Mouse (Mus musculus): Measurements from ENCODE around the gene Samd4. TPM values are rescaled to one million over a fixed set of nuclear protein-coding genes. Genes with fewer than 3 reads are reported as not detected.

Gene Samd4
- polyA plus RNA-seq, 1 experiment from 2014 or later: 10.2 TPM

GRCm38 (mm10) chr14:46932708-46933107 is 50.1 kb downstream of the Samd4 start:
- Histone ChIP-seq H3K9me3 (no peaks in the 10 kb centered on the region), H3K4me3 (no peak overlapping the region), H3K9ac (no peak overlapping the region), H3K4me1 (peaks cover 7% of the 10 kb centered on the region; the same call in 1 of the 2 replicates), H3K27ac (no peak overlapping the region), H3K27me3 (no peaks in the 10 kb centered on the region), H3K36me3 (no peaks in the 10 kb centered on the region; the same call in 1 of the 2 replicates), H3K4me2 (no peak overlapping the region)
- no peak for ATAC-seq (ENCODE audit: insufficient number of reproducible peaks, insufficient read depth, low FRiP score, low TSS enrichment, low read depth)
- 54% methylated on average over 6 of the region's 6 CpGs for WGBS

- peak overlapping the region; percentile 44 for H3K4me2 ChIP-seq
- WGBS: 30% methylated on average over 6 of the region's 6 CpGs
- no peak overlapping the region for H3K4me3 ChIP-seq
- no peaks in the 10 kb centered on the region for H3K36me3 ChIP-seq
- no peaks in the 10 kb centered on the region for H3K9me3 ChIP-seq
- peak overlapping the region; percentile 87 for H3K27ac ChIP-seq
- no peak overlapping the region for H3K9ac ChIP-seq
- no peaks in the 10 kb centered on the region for H3K27me3 ChIP-seq
- 0 out of 2 replicates have a peak, but pooled peaks have one; percentile 17 for ATAC-seq (ENCODE audit: insufficient number of reproducible peaks, insufficient read depth, low FRiP score, low TSS enrichment, low read depth)
- H3K4me1 ChIP-seq: peaks cover 41% of the 10 kb centered on the region
These were observed 58.4 kb downstream of the Samd4 start for GRCm38 (mm10) chr14:46941077-46941476.

GRCm38 (mm10) chr14:46941896-46942812 is 59.5 kb downstream of the Samd4 start:
- peak overlapping the region; percentile 32 for H3K9ac ChIP-seq

GRCm38 (mm10) chr14:46944411-46944810 is 61.8 kb downstream of the Samd4 start:
- ATAC-seq (ENCODE audit: insufficient number of reproducible peaks, insufficient read depth, low FRiP score, low TSS enrichment, low read depth): no peak
- no peaks in the 10 kb centered on the region for H3K27me3 ChIP-seq
- H3K36me3 ChIP-seq: no peaks in the 10 kb centered on the region
- no peak overlapping the region for H3K9ac ChIP-seq
- no peak overlapping the region for H3K4me3 ChIP-seq
- no peak overlapping the region for H3K4me2 ChIP-seq
- H3K4me1 ChIP-seq: peaks cover 42% of the 10 kb centered on the region
- no peak overlapping the region for H3K27ac ChIP-seq
- H3K9me3 ChIP-seq: no peaks in the 10 kb centered on the region
- WGBS: 80% methylated on average over 3 of the region's 3 CpGs

More at GRCm38 (mm10) chr14:46941896-46942812, 59.5 kb downstream of the Samd4 start:
- no peaks in the 10 kb centered on the region for H3K27me3 ChIP-seq
- peaks cover 42% of the 10 kb centered on the region for H3K4me1 ChIP-seq
- peak; percentile 85 for ATAC-seq (ENCODE audit: insufficient number of reproducible peaks, insufficient read depth, low FRiP score, low TSS enrichment, low read depth)
- WGBS: 38% methylated on average over 23 of the region's 23 CpGs
- H3K9me3 ChIP-seq: no peaks in the 10 kb centered on the region
- H3K27ac ChIP-seq: peak overlapping the region; percentile 87
- H3K36me3 ChIP-seq: no peaks in the 10 kb centered on the region
- H3K4me3 ChIP-seq: no peak overlapping the region
- H3K4me2 ChIP-seq: peak overlapping the region; percentile 44

- Histone ChIP-seq H3K4me3 (no peak overlapping the region), H3K27me3 (no peaks in the 10 kb centered on the region), H3K9me3 (no peaks in the 10 kb centered on the region), H3K9ac (no peak overlapping the region), H3K4me1 (peaks cover 48% of the 10 kb centered on the region), H3K36me3 (no peaks in the 10 kb centered on the region), H3K4me2 (no peak overlapping the region), H3K27ac (no peak overlapping the region)
- ATAC-seq (ENCODE audit: insufficient number of reproducible peaks, insufficient read depth, low FRiP score, low TSS enrichment, low read depth): no peak
- WGBS: 76% methylated on average over 10 of the region's 10 CpGs
These were observed 63.3 kb downstream of the Samd4 start for GRCm38 (mm10) chr14:46945903-46946490.

GRCm38 (mm10) chr14:46947644-46948043 is 65.0 kb downstream of the Samd4 start:
- Histone ChIP-seq H3K27me3 (no peaks in the 10 kb centered on the region), H3K36me3 (no peaks in the 10 kb centered on the region), H3K27ac (no peak overlapping the region), H3K4me3 (no peak overlapping the region), H3K9me3 (no peaks in the 10 kb centered on the region), H3K9ac (no peak overlapping the region), H3K4me2 (no peak overlapping the region), H3K4me1 (peaks cover 34% of the 10 kb centered on the region)
- ATAC-seq (ENCODE audit: insufficient number of reproducible peaks, insufficient read depth, low FRiP score, low TSS enrichment, low read depth): no peak
- 90% methylated on average over 3 of the region's 3 CpGs for WGBS

- Histone ChIP-seq H3K9ac (no peak overlapping the region), H3K4me1 (peaks cover 30% of the 10 kb centered on the region), H3K27me3 (no peaks in the 10 kb centered on the region), H3K27ac (no peak overlapping the region), H3K36me3 (no peaks in the 10 kb centered on the region), H3K4me2 (no peak overlapping the region), H3K9me3 (no peaks in the 10 kb centered on the region), H3K4me3 (no peak overlapping the region)
- no peak for ATAC-seq (ENCODE audit: insufficient number of reproducible peaks, insufficient read depth, low FRiP score, low TSS enrichment, low read depth)
- WGBS: 32% methylated on average over 11 of the region's 11 CpGs
These were observed 68.1 kb downstream of the Samd4 start for GRCm38 (mm10) chr14:46950527-46951384.

GRCm38 (mm10) chr14:46952264-46952663 is 69.6 kb downstream of the Samd4 start:
- no peaks in the 10 kb centered on the region for H3K27me3 ChIP-seq
- WGBS: 92% methylated on average over 2 of the region's 2 CpGs
- H3K4me2 ChIP-seq: no peak overlapping the region
- H3K9me3 ChIP-seq: no peaks in the 10 kb centered on the region
- no peak overlapping the region for H3K9ac ChIP-seq
- no peak overlapping the region for H3K27ac ChIP-seq
- no peak overlapping the region for H3K4me3 ChIP-seq
- no peaks in the 10 kb centered on the region for H3K36me3 ChIP-seq
- no peak for ATAC-seq (ENCODE audit: insufficient number of reproducible peaks, insufficient read depth, low FRiP score, low TSS enrichment, low read depth)
- peaks cover 31% of the 10 kb centered on the region for H3K4me1 ChIP-seq

- H3K27me3 ChIP-seq: no peaks in the 10 kb centered on the region
- H3K9ac ChIP-seq: no peak overlapping the region
- H3K27ac ChIP-seq: no peak overlapping the region
- no peaks in the 10 kb centered on the region for H3K36me3 ChIP-seq
- no peak overlapping the region for H3K4me2 ChIP-seq
- WGBS: 45% methylated on average over 2 of the region's 2 CpGs
- H3K9me3 ChIP-seq: no peaks in the 10 kb centered on the region
- no peak overlapping the region for H3K4me3 ChIP-seq
- no peak for ATAC-seq (ENCODE audit: insufficient number of reproducible peaks, insufficient read depth, low FRiP score, low TSS enrichment, low read depth)
- peaks cover 33% of the 10 kb centered on the region for H3K4me1 ChIP-seq
These were observed 72.5 kb downstream of the Samd4 start for GRCm38 (mm10) chr14:46955109-46955508.

GRCm38 (mm10) chr14:46955574-46956043 is 73.0 kb downstream of the Samd4 start:
- Histone ChIP-seq H3K36me3 (no peaks in the 10 kb centered on the region), H3K27me3 (no peaks in the 10 kb centered on the region), H3K4me1 (peaks cover 28% of the 10 kb centered on the region), H3K27ac (0 out of 2 replicates have a peak overlapping the region, but pooled peaks have one; percentile 11), H3K4me3 (no peak overlapping the region), H3K4me2 (no peak overlapping the region), H3K9me3 (no peaks in the 10 kb centered on the region), H3K9ac (no peak overlapping the region)
- 36% methylated on average over 9 of the region's 9 CpGs for WGBS
- ATAC-seq (ENCODE audit: insufficient number of reproducible peaks, insufficient read depth, low FRiP score, low TSS enrichment, low read depth): no peak

- Histone ChIP-seq H3K9me3 (no peaks in the 10 kb centered on the region), H3K9ac (no peak overlapping the region), H3K4me1 (peaks cover 23% of the 10 kb centered on the region), H3K4me3 (no peak overlapping the region), H3K4me2 (no peak overlapping the region), H3K27me3 (no peaks in the 10 kb centered on the region), H3K36me3 (no peaks in the 10 kb centered on the region), H3K27ac (0 out of 2 replicates have a peak overlapping the region, but pooled peaks have one; percentile 11)
- 38% methylated on average over 7 of the region's 7 CpGs for WGBS
- no peak for ATAC-seq (ENCODE audit: insufficient number of reproducible peaks, insufficient read depth, low FRiP score, low TSS enrichment, low read depth)
These were observed 73.5 kb downstream of the Samd4 start for GRCm38 (mm10) chr14:46956121-46956520.
